Mouse (Mus musculus) lung, embryonic 16.5 days (tissue): Measurements from ENCODE around the gene Traf6. TPM values are rescaled to one million over a fixed set of nuclear protein-coding genes. Genes with fewer than 3 reads are reported as not detected.

Experiments
- ATAC-seq: fragments of 200-750 bp; cut with Nextera tagmentation; 2 replicates; pipeline ENCODE4 v1.8.0; 2017; ENCODE audit warnings: low read depth, mild to moderate bottlenecking, moderate library complexity
- H3K27ac ChIP-seq: fragments of 300-500 bp; sonication (generic); 2 replicates; pipeline ENCODE4 v1.5.1; 2014; ENCODE audit warnings: mild to moderate bottlenecking, control low read depth, low read length
- H3K27me3 ChIP-seq: fragments of 300-500 bp; sonication (generic); 2 replicates; pipeline ENCODE4 v1.6.1; 2014; ENCODE audit warnings: low read depth, low read length, mixed read lengths; ENCODE audit not compliant: control insufficient read depth, insufficient read depth
- H3K36me3 ChIP-seq: fragments of 300-500 bp; sonication (generic); 2 replicates; pipeline ENCODE4 v1.6.1; 2014; ENCODE audit warnings: low read length; ENCODE audit not compliant: control insufficient read depth, insufficient read depth
- H3K4me1 ChIP-seq: fragments of 300-500 bp; sonication (generic); replicated peaks from 2 replicates; pipeline ENCODE4 v1.6.1; 2014; ENCODE audit warnings: low read length, mixed read lengths; ENCODE audit not compliant: control insufficient read depth, insufficient read depth
- H3K4me2 ChIP-seq: fragments of 300-500 bp; sonication (generic); 2 replicates; pipeline ENCODE4 v1.6.1; 2014; ENCODE audit warnings: low read depth, low read length, control low read depth
- H3K4me3 ChIP-seq: fragments of 300-500 bp; sonication (generic); 2 replicates; pipeline ENCODE4 v1.5.1; 2014; ENCODE audit warnings: mild to moderate bottlenecking, low read length, control low read depth
- H3K9ac ChIP-seq: fragments of 300-500 bp; sonication (generic); 2 replicates; pipeline ENCODE4 v1.6.1; 2014; ENCODE audit warnings: low read length, control low read depth
- H3K9me3 ChIP-seq: fragments of 300-500 bp; sonication (generic); 2 replicates; pipeline ENCODE4 v1.6.1; 2016; ENCODE audit warnings: low read length; ENCODE audit not compliant: control insufficient read depth
- WGBS: fragments of 180-500 bp; shearing (Covaris S2); extraction: QIAGEN DNeasy Blood & Tissue Kit; methylation state at CpG from one replicate; pipeline ENCODE4 v1.1.7; 2014; 5-methylcytosine and 5-hydroxymethylcytosine counted together
- polyA plus RNA-seq: library from polyadenylated mRNA; unstranded; fragments of >200 nt; fragmentation: Nextera tagmentation; extraction: Ambion mirVana; gene quantifications from 2 replicates; pipeline ENCODE4 v1.2.1, GENCODE M21; 2015

The Traf6 gene
- 9.5 and 10.5 TPM in 2 replicates for polyA plus RNA-seq

DNA sequence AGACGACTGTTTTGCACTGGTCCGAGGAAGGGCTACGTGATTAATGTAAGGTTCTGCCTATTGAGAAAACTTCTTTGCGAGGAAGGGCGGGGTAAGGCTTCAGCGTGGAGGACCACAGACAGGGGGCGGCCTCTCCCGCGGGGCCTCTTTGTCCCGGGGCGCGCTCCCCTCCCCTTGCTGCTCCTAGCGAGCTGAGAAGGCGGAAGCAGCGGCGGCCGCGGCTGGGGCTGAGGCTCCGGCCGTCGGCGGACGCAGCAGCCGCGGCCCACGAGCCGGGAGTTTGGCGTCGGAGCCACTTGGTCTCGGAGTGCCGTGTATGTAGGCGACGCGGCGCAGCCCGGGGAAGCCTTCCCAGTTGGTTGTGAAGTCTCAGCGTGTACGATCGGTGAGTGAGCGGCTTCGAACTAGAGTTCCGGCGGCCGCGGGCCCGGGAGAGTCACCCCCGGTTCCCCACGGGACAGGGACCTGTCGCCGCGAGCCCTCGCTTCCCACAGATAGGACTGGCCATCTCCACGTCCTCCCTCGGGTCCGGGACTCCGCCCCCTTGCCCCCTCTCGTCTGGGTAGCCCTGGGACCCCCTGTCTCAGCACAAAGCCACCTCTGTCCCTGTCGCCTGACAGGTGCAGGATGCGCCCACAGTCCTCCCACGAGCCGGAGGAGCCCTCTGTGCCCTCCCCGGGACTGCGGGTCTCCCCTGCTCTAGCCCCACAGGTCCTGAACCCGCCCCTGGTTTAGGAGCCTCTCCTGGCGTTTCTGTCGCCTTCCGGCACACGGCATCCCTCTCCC, at the start of gene Traf6:
Gene Traf6 (plus strand): TSS at position 194 of the 786 bp plus-strand sequence.
- H3K9me3 ChIP-seq = no peaks in the 10 kb centered on the region
- H3K36me3 ChIP-seq = no peaks in the 10 kb centered on the region
- peak within 1 kb of the TSS; percentile 62 for H3K4me2 ChIP-seq
- peak; percentile 98 for ATAC-seq
- peak within 1 kb of the TSS; percentile 94 for H3K9ac ChIP-seq
- no peaks in the 10 kb centered on the region; the same call in 1 of the 2 replicates for H3K27me3 ChIP-seq
- under 1% methylated on average over 60 of the region's 68 CpGs for WGBS
- peak within 1 kb of the TSS; percentile 91 for H3K4me3 ChIP-seq
- H3K27ac ChIP-seq = peak within 1 kb of the TSS; percentile 12; the same call in 1 of the 2 replicates
- H3K4me1 ChIP-seq = peaks cover 6% of the 10 kb centered on the region

DNA sequence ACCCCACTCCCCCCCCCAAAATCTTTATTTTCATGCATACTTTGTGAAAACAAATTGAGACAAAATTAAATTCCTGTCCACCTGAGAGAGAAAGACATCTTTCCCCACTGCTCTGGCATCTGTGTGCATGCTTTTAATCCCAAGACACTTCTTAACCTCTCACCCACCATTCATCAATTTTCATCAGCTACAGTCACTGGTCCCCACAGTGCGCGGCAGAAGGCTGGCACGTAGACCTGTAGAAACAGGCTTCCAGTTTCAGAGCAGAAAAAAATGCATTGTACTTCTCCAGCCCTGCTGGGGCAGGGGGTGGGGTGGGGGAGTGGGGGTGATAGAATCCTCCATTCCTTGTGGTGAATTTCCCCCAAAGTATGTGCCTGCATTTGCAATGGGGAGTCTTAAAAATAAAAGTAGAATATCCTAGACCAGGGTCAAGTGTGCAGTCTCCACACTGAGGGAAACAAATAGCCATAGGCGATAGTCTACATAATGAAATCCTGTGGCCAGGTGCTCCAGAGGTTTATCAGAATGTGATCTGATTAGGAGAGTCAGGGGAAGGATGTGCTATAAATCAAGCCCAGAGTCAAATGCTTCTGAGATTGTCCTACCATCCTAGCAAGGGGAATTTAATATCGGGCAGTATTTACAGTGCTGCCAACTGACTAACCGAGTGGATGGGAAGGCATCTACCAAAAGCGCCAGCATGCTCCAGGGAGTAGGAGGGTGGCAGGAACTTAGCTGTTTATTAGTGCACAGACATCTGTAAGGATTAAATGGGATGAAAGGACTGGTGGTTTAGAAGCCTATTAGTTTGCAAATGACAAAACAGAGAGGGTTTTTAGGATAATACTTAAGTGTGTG, 39.0 kb upstream of the Traf6 start:
- Histone ChIP-seq H3K9me3 (no peaks in the 10 kb centered on the region), H3K4me1 (no peaks in the 10 kb centered on the region), H3K27ac (no peak overlapping the region), H3K9ac (no peak overlapping the region), H3K36me3 (no peaks in the 10 kb centered on the region), H3K4me3 (no peak overlapping the region), H3K27me3 (no peaks in the 10 kb centered on the region), H3K4me2 (no peak overlapping the region)
- WGBS = 45% methylated on average over 7 of the region's 7 CpGs
- ATAC-seq = no peak

DNA sequence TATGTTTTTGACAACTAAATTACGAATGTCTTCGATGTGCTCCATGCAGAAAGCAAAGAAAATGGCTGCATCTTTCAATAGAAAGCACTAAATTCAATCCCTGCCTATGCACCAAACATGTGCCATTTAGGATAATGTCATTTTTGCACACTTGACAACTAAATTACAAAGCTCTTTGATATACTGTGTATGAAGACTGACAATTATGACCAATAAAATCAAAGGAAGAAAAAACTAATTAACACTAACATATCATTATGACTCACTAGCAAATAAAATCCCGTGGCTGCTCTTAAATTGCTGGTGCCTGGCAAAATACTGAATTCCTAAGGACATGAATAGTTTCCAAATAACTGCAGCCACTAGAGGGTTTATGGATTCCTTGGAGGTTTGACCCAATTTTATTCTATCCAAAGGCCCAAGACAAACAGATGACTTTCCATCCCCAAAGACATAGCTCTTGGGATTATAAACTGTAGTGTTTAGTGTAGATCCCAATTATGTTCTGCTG, 38.3 kb upstream of the Traf6 start:
- Histone ChIP-seq H3K9ac (no peak overlapping the region), H3K4me3 (no peak overlapping the region), H3K4me1 (no peaks in the 10 kb centered on the region), H3K27ac (no peak overlapping the region), H3K27me3 (no peaks in the 10 kb centered on the region), H3K4me2 (no peak overlapping the region), H3K36me3 (no peaks in the 10 kb centered on the region), H3K9me3 (no peaks in the 10 kb centered on the region)
- WGBS = 63% methylated on average over 3 of the region's 3 CpGs
- no peak for ATAC-seq

DNA sequence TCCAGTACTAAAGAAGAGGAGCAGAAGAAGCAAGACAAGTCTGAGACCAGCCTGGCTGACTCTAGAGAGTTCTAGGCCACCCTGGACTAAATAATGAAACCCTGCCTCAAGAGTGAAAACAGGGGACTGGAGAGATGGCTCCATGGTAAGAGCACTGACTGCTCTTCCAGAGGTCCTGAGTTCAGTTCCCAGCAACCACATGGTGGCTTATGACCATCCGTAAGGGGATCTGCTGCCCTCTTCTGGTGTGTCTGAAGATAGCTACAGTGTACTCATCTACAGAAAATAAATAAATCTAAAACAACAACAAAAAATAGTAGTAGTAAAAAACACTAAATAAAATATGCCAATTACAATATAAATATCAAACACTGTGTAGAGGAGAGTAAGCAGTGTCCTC, 32.4 kb upstream of the Traf6 start:
- Histone ChIP-seq H3K9me3 (no peaks in the 10 kb centered on the region), H3K27me3 (no peaks in the 10 kb centered on the region), H3K27ac (no peak overlapping the region), H3K4me2 (no peak overlapping the region), H3K36me3 (no peaks in the 10 kb centered on the region), H3K4me1 (no peaks in the 10 kb centered on the region), H3K9ac (no peak overlapping the region), H3K4me3 (no peak overlapping the region)
- ATAC-seq = no peak
- 76% methylated on average over 1 of the region's 1 CpGs for WGBS

DNA sequence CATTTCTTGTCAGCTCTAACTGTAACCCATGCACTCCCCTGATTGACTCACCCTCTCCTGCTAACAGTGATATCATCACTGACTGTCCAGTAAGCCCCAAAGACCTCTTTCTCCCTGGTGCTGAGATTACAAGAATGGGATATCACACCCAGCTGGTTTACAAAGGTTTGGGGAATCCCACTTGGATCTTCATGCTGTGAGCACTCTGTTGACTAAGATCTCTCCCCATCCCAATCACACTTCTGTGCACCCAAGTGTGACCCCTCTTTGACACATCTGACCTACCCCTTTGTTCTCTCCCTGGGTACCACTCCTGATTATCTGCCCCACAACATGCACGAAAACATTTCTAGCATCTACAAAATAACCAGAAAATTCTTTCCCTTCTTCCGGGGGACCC, 29.9 kb upstream of the Traf6 start:
- Histone ChIP-seq H3K36me3 (no peaks in the 10 kb centered on the region), H3K27ac (no peak overlapping the region), H3K4me1 (no peaks in the 10 kb centered on the region), H3K27me3 (no peaks in the 10 kb centered on the region; the same call in 1 of the 2 replicates), H3K4me3 (no peak overlapping the region), H3K9me3 (no peaks in the 10 kb centered on the region), H3K9ac (no peak overlapping the region), H3K4me2 (no peak overlapping the region)
- 78% methylated on average over 2 of the region's 2 CpGs for WGBS
- no peak for ATAC-seq

DNA sequence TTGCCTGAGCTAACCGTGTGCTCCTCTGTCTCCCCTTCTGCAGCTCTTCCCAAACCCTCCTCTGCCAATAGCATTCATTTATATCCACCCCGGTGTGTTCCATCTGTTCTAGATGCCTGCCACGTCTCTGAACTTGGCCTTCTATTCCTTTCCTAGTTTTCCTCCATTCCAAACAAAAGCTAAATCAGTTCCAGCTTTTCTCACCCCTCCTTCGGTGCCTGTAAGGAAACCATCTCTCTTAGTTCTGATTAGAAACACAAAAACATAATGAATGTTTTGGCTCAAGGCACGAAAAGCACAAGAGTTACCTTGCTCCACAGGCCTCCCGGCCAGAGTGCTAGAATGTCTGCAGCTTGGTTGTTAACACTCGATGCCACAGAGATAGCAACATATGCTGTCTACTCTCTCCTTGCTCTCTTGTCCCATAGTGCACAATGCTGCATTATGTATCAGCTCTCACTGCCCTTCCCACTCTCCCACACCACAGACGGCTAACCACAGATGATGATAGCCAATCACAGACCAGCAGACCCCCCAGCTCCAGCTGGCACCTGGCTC, 29.0 kb upstream of the Traf6 start, which contains the start of the genes Rag1 and B230118H07Rik:
Gene Rag1 (minus strand): TSS at position 388 of the 558 bp plus-strand sequence.
Gene B230118H07Rik (minus strand): TSS at position 419 of the 558 bp plus-strand sequence.
- 32% methylated on average over 8 of the region's 8 CpGs for WGBS
- ATAC-seq = no peak
- H3K27me3 ChIP-seq = no peaks in the 10 kb centered on the region; the same call in 1 of the 2 replicates
- H3K9ac ChIP-seq = no peak within 1 kb of the TSS
- no peaks in the 10 kb centered on the region for H3K9me3 ChIP-seq
- no peak within 1 kb of the TSS for H3K4me2 ChIP-seq
- no peak within 1 kb of the TSS for H3K27ac ChIP-seq
- H3K36me3 ChIP-seq = no peaks in the 10 kb centered on the region
- H3K4me3 ChIP-seq = no peak within 1 kb of the TSS
- H3K4me1 ChIP-seq = no peaks in the 10 kb centered on the region

DNA sequence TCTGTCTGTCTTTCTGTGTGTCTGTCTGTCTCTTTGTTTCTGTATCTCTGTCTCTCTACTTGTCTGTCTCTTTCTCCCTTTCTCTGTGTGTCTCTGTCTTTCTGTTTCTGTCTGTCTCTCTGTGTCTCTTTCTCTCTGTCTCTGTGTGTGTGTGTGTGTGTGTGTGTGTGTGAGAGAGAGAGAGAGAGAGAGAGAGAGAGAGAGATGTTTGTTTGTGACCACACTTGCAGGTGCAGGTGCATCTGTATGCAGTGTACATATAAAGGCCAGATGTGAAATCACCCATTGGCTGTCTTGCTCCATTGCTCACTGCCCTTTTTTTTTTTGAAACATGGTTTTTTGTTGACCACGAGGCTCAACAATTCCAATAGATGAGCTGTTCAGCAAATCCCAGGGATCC, 27.8 kb upstream of the Traf6 start:
- no peaks in the 10 kb centered on the region for H3K4me1 ChIP-seq
- H3K4me2 ChIP-seq = no peak overlapping the region
- H3K9me3 ChIP-seq = no peaks in the 10 kb centered on the region
- WGBS = 56% methylated on average over 1 of the region's 1 CpGs
- H3K27me3 ChIP-seq = no peaks in the 10 kb centered on the region; the same call in 1 of the 2 replicates
- no peak overlapping the region for H3K27ac ChIP-seq
- H3K9ac ChIP-seq = no peak overlapping the region
- ATAC-seq = no peak
- no peak overlapping the region for H3K4me3 ChIP-seq
- H3K36me3 ChIP-seq = no peaks in the 10 kb centered on the region

DNA sequence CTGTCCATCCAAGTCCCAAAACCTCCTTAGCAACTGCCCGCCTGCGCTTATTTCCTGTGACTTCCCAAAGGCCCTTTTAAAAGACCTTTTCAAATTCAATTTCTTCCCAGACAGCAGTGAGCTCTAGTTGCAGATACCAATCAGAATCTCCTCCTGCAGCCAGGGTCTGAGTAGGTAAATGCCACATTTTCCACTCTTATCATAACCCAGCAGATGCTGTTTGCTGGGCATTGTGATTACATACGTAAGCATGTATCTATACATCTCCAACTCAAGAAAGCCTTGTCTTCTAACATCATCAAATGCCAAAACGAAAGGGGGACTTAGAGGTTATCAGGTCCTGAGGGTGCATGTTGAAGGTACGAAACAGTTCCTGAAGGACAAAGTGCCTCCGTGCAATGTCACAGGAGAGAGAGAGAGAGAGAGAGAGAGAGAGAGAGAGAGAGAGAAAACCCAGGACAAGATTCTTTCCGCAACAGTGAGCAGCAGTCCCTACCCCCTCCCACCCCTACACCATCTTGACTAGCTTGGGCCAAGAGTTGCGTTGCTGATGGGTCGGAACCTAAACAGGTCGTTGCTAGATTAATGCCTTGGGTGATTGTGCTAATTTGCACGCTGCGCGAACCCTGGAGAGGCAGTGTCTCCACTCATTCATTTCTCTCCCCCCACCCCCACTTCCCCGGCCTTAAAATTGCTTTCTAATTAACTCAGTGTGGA, 25.9 kb upstream of the Traf6 start:
- Histone ChIP-seq H3K9ac (no peak overlapping the region), H3K27me3 (no peaks in the 10 kb centered on the region; the same call in 1 of the 2 replicates), H3K9me3 (no peaks in the 10 kb centered on the region), H3K4me2 (peak overlapping the region; percentile 53), H3K4me1 (no peaks in the 10 kb centered on the region), H3K4me3 (peak overlapping the region; percentile 29), H3K27ac (no peak overlapping the region), H3K36me3 (no peaks in the 10 kb centered on the region)
- 32% methylated on average over 14 of the region's 14 CpGs for WGBS
- ATAC-seq = 0 out of 2 replicates have a peak, but pooled peaks have one; percentile 12
